Mouse (Mus musculus): ENCODE data around the gene Selenbp1. TPM values are rescaled to one million over a fixed set of nuclear protein-coding genes. Genes with fewer than 3 reads are reported as not detected.
"Not testable (repeated sequence)": the region's sequence is repeated elsewhere in the genome, so short reads cannot be mapped to it uniquely, and the experiment has no call there.

Selenbp1 gene
- polyA plus RNA-seq, 1 experiment from 2014 or later, result 5.1 TPM

- not testable (repeated sequence) for DNase-seq (ENCODE audit: low spot score); H3K9ac ChIP-seq (ENCODE audit: low read length); H3K36me3 ChIP-seq (ENCODE audit: control insufficient read depth, insufficient read depth, low read length); ATAC-seq (replicated peaks; ENCODE audit: low FRiP score); H3K9me3 ChIP-seq (ENCODE audit: control insufficient read depth, low read length); H3K27me3 ChIP-seq (ENCODE audit: control insufficient read depth, insufficient read depth, low read length); H3K27ac ChIP-seq (ENCODE audit: low read depth, low read length); H3K4me1 ChIP-seq (replicated peaks; ENCODE audit: control insufficient read depth, insufficient read depth, low read length); H3K4me3 ChIP-seq (ENCODE audit: low read depth, low read length); H3K4me2 ChIP-seq (ENCODE audit: low read depth, low read length, severe bottlenecking)
- 82% methylated on average over 4 of the region's 4 CpGs for WGBS
Measured at GRCm38 (mm10) chr3:94928979-94929378, 3.9 kb upstream of the Selenbp1 start.

DNA sequence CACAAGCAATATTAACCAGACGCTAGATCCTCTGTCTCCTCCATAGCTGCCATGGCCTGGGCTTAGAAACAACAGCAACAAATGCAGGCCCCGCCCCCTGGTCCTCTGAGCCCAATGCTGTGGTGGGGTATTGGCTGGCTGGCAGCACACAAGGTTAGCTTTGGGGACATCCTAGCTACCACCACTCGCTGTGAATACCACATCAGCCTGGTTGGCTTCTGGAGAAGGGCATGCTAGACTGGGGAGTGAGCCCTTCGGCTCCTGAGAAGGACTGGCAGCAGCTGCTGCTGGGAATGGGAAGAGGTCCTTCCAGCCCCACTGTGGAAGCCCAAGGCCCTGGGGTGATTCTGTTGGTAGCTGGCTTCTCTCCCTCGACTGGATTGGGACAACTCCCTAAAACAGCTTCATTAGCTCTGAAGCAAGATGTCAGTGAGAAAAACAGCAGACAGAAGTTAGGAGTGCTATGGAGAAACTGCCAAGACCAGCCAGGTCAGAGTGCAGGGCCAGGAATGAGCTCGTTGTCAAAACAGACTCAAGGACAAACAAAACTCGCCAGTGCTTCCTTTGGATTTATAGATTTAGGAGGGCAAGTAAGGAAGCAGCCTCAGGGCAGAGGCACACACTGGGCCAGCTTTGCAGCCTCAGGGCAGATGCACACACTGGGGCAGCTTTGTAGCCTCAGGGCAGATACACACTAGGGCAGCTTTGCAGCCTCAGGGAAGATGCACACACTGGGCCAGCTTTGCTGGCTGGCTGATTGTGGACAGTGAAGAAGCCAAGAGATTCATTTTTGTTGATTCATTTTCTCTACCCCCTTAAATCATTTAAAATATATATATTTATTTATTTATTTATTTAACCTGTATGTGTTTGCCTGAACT, 2.2 kb upstream of the Selenbp1 start:
- not testable (repeated sequence) for H3K36me3 ChIP-seq (ENCODE audit: control insufficient read depth, insufficient read depth, low read length); H3K27me3 ChIP-seq (ENCODE audit: control insufficient read depth, insufficient read depth, low read length); H3K4me1 ChIP-seq (replicated peaks; ENCODE audit: control insufficient read depth, insufficient read depth, low read length); ATAC-seq (replicated peaks; ENCODE audit: low FRiP score); H3K4me3 ChIP-seq (ENCODE audit: low read depth, low read length); H3K4me2 ChIP-seq (ENCODE audit: low read depth, low read length, severe bottlenecking); H3K27ac ChIP-seq (ENCODE audit: low read depth, low read length); DNase-seq (ENCODE audit: low spot score); H3K9ac ChIP-seq (ENCODE audit: low read length); H3K9me3 ChIP-seq (ENCODE audit: control insufficient read depth, low read length)
- WGBS, result 58% methylated on average over 7 of the region's 7 CpGs

DNA sequence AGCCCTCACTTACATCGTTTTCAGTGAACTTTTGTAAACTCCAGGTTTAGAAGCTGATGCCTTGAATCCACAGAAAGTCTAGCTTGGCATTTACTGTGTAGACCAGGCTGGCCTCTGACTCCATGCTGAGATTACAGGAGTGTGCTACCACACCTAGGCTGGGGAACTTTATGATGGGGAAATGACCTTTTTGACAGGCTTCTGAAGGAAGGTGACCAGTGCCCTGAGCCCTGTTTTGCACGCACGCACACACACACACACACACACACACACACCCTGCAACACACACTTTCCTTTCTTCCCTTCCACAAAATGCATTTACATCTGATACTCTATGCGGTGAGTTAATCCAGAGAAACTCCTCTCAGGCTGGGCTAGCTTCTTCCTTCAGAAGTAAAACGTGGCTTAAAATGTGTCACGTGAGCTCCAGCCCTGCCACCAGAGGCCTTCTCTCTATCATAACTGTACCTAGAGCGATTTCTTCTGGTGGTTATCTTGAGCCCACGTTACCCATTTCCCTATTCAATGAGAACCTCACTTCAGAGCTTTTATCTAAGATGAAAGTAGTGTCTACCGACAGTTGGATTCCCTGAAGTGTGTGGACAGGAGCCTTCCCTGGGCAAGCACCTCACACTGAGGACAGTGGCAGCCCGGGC, 1.3 kb upstream of the Selenbp1 start:
- not testable (repeated sequence) for H3K36me3 ChIP-seq (ENCODE audit: control insufficient read depth, insufficient read depth, low read length); H3K27ac ChIP-seq (ENCODE audit: low read depth, low read length); H3K4me3 ChIP-seq (ENCODE audit: low read depth, low read length); H3K9ac ChIP-seq (ENCODE audit: low read length); DNase-seq (ENCODE audit: low spot score); H3K4me1 ChIP-seq (replicated peaks; ENCODE audit: control insufficient read depth, insufficient read depth, low read length); H3K4me2 ChIP-seq (ENCODE audit: low read depth, low read length, severe bottlenecking); H3K27me3 ChIP-seq (ENCODE audit: control insufficient read depth, insufficient read depth, low read length); ATAC-seq (replicated peaks; ENCODE audit: low FRiP score); H3K9me3 ChIP-seq (ENCODE audit: control insufficient read depth, low read length)
- WGBS, result 81% methylated on average over 10 of the region's 10 CpGs

GRCm38 (mm10) chr3:94932279-94932678, 577 bp upstream of the Selenbp1 start:
- H3K27ac ChIP-seq (ENCODE audit: low read depth, low read length); H3K9ac ChIP-seq (ENCODE audit: low read length); H3K27me3 ChIP-seq (ENCODE audit: control insufficient read depth, insufficient read depth, low read length); H3K9me3 ChIP-seq (ENCODE audit: control insufficient read depth, low read length); H3K4me1 ChIP-seq (replicated peaks; ENCODE audit: control insufficient read depth, insufficient read depth, low read length); ATAC-seq (replicated peaks; ENCODE audit: low FRiP score); H3K4me3 ChIP-seq (ENCODE audit: low read depth, low read length); H3K36me3 ChIP-seq (ENCODE audit: control insufficient read depth, insufficient read depth, low read length); H3K4me2 ChIP-seq (ENCODE audit: low read depth, low read length, severe bottlenecking); DNase-seq (ENCODE audit: low spot score): not testable (repeated sequence)
- 80% methylated on average over 2 of the region's 2 CpGs for WGBS

GRCm38 (mm10) chr3:94933604-94934003, 748 bp downstream of the Selenbp1 start:
- H3K9ac ChIP-seq (ENCODE audit: low read length); H3K4me3 ChIP-seq (ENCODE audit: low read depth, low read length); H3K4me1 ChIP-seq (replicated peaks; ENCODE audit: control insufficient read depth, insufficient read depth, low read length); H3K27ac ChIP-seq (ENCODE audit: low read depth, low read length); H3K36me3 ChIP-seq (ENCODE audit: control insufficient read depth, insufficient read depth, low read length); ATAC-seq (replicated peaks; ENCODE audit: low FRiP score); H3K27me3 ChIP-seq (ENCODE audit: control insufficient read depth, insufficient read depth, low read length); DNase-seq (ENCODE audit: low spot score); H3K4me2 ChIP-seq (ENCODE audit: low read depth, low read length, severe bottlenecking); H3K9me3 ChIP-seq (ENCODE audit: control insufficient read depth, low read length): not testable (repeated sequence)
- WGBS, result no CpG with 5 or more reads among the region's 2 CpGs

GRCm38 (mm10) chr3:94934564-94934963, 1.7 kb downstream of the Selenbp1 start:
- not testable (repeated sequence) for ATAC-seq (replicated peaks; ENCODE audit: low FRiP score); H3K27me3 ChIP-seq (ENCODE audit: control insufficient read depth, insufficient read depth, low read length); H3K4me1 ChIP-seq (replicated peaks; ENCODE audit: control insufficient read depth, insufficient read depth, low read length); H3K9ac ChIP-seq (ENCODE audit: low read length); H3K36me3 ChIP-seq (ENCODE audit: control insufficient read depth, insufficient read depth, low read length); H3K9me3 ChIP-seq (ENCODE audit: control insufficient read depth, low read length); DNase-seq (ENCODE audit: low spot score); H3K27ac ChIP-seq (ENCODE audit: low read depth, low read length); H3K4me2 ChIP-seq (ENCODE audit: low read depth, low read length, severe bottlenecking); H3K4me3 ChIP-seq (ENCODE audit: low read depth, low read length)
- WGBS, result 89% methylated on average over 3 of the region's 3 CpGs

DNA sequence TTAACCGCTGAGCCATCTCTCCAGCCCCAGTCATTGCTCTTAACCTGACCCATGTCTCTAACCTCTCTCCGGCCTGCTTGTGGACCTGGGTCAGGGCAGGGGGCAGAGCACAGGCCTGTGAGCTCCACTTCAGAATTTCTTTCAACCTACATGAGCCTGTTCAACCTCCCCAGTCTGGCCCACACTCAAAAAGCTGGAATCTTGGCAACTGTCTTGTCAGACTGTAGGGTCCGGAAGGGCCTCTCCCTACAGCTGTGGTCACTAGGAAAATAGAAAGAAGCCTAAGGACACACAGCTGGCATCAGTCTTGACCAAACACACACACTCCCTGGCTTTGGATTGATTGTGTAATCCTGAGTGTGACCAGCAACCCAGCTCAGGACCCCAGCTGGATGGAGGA, 2.5 kb downstream of the Selenbp1 start:
- not testable (repeated sequence) for H3K27ac ChIP-seq (ENCODE audit: low read depth, low read length); H3K4me3 ChIP-seq (ENCODE audit: low read depth, low read length); H3K27me3 ChIP-seq (ENCODE audit: control insufficient read depth, insufficient read depth, low read length); H3K9me3 ChIP-seq (ENCODE audit: control insufficient read depth, low read length); ATAC-seq (replicated peaks; ENCODE audit: low FRiP score); H3K9ac ChIP-seq (ENCODE audit: low read length); DNase-seq (ENCODE audit: low spot score); H3K4me2 ChIP-seq (ENCODE audit: low read depth, low read length, severe bottlenecking); H3K36me3 ChIP-seq (ENCODE audit: control insufficient read depth, insufficient read depth, low read length); H3K4me1 ChIP-seq (replicated peaks; ENCODE audit: control insufficient read depth, insufficient read depth, low read length)
- WGBS, result 76% methylated on average over 3 of the region's 3 CpGs

- ATAC-seq (replicated peaks; ENCODE audit: low FRiP score), result not testable (repeated sequence)
Measured at GRCm38 (mm10) chr3:94936147-94936546, 3.3 kb downstream of the Selenbp1 start.

More at GRCm38 (mm10) chr3:94936147-94936546, 3.3 kb downstream of the Selenbp1 start:
- H3K36me3 ChIP-seq (ENCODE audit: control insufficient read depth, insufficient read depth, low read length); H3K4me3 ChIP-seq (ENCODE audit: low read depth, low read length); H3K4me1 ChIP-seq (replicated peaks; ENCODE audit: control insufficient read depth, insufficient read depth, low read length); H3K27ac ChIP-seq (ENCODE audit: low read depth, low read length); H3K27me3 ChIP-seq (ENCODE audit: control insufficient read depth, insufficient read depth, low read length); DNase-seq (ENCODE audit: low spot score); H3K9ac ChIP-seq (ENCODE audit: low read length); H3K9me3 ChIP-seq (ENCODE audit: control insufficient read depth, low read length); H3K4me2 ChIP-seq (ENCODE audit: low read depth, low read length, severe bottlenecking): not testable (repeated sequence)
- WGBS, result 87% methylated on average over 5 of the region's 5 CpGs

All from forebrain, embryonic 11.5 days (tissue).